9 mouse cellular contexts compared by ENCODE assay signal in the genomic region with DNA sequence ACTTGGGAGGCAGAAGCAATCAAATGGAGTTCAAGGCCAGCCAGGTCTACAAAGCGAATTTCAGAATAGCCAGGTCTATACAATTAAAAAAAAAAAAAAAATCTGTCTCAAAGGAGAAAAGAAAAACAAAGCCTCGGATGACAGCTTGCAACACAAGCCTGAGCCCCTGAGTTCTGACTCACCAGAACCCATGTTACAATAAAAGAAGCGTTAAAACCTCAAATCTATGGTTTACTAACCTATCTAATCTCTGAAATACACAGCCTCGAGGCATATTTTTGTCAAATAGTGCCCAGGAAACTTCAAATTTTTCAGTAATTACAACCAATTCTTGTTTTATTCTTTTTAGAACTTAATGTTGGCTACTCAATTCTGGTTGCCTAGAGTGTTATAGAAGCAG. TPM values are rescaled to one million over a fixed set of nuclear protein-coding genes. Genes with fewer than 3 reads are reported as not detected.
DNase-seq lines count a peak whose midpoint lies in the region; ATAC-seq and TF ChIP-seq lines count a peak whose summit lies in the region.
"Had no signal": no experiment of that assay in that cellular context is flagged by ENCODE, and none has a peak within 500 bp of the region (broad histone marks: within the 10 kb centered on the region; RNA-seq: fewer than 3 reads in every experiment).

No protein-coding gene starts in this region.

- H3K9me3 ChIP-seq in kidney, embryonic 14.5 days (ENCODE audit: control insufficient read depth, low read length): no peaks in the 10 kb centered on the region
- no peaks in the 10 kb centered on the region for H3K9me3 ChIP-seq in forebrain, postnatal 0 days (ENCODE audit: low read length)
- no peaks in the 10 kb centered on the region for H3K9me3 ChIP-seq in midbrain, embryonic 14.5 days (ENCODE audit: control insufficient read depth, low read length)

- no peak for TF ChIP-seq CTCF in forebrain, postnatal 0 days (IDR thresholded peaks at IDR 0.05; ENCODE audit: low read depth)

- H3K4me3 ChIP-seq in kidney, embryonic 14.5 days (ENCODE audit: low read length): no peak overlapping the region
- peak overlapping the region; percentile 98; the same call in 1 of the 2 replicates for H3K4me3 ChIP-seq in forebrain, postnatal 0 days (ENCODE audit: low read depth, low read length)
- no peak overlapping the region for H3K4me3 ChIP-seq in midbrain, embryonic 14.5 days (replicated peaks; ENCODE audit: low read depth, low read length)

- no peaks in the 10 kb centered on the region for H3K36me3 ChIP-seq in kidney, embryonic 14.5 days (ENCODE audit: control insufficient read depth, insufficient read depth, low read length)
- H3K36me3 ChIP-seq in forebrain, postnatal 0 days (ENCODE audit: insufficient read depth): no peaks in the 10 kb centered on the region
- H3K36me3 ChIP-seq in midbrain, embryonic 14.5 days (ENCODE audit: control insufficient read depth, insufficient read depth, low read length): no peaks in the 10 kb centered on the region

- DNase-seq in adrenal gland, postnatal 14 days: peak; percentile 6
- DNase-seq in adrenal gland, postnatal 10 days: no peak
- DNase-seq in kidney, postnatal 4 days: no peak
- no peak for DNase-seq in forebrain, postnatal 0 days
- no peak for DNase-seq in midbrain, embryonic 14.5 days
- DNase-seq in urinary bladder, adult 18-20 months (ENCODE audit: low spot score in 2 of 2): no peak
- DNase-seq: right cerebral cortex, postnatal 25 days had no signal

- 50% methylated on average over 4 of the region's 4 CpGs for WGBS in kidney, embryonic 14.5 days
- WGBS in forebrain, postnatal 0 days: 53% methylated on average over 4 of the region's 4 CpGs
- WGBS in midbrain, embryonic 14.5 days: 62% methylated on average over 4 of the region's 4 CpGs

- no peak overlapping the region for H3K9ac ChIP-seq in kidney, embryonic 14.5 days (ENCODE audit: low read depth, low read length)
- H3K9ac ChIP-seq in forebrain, postnatal 0 days: no peak overlapping the region
- no peak overlapping the region for H3K9ac ChIP-seq in midbrain, embryonic 14.5 days (replicated peaks; ENCODE audit: low read length)

- H3K27ac ChIP-seq in kidney, embryonic 14.5 days (ENCODE audit: low read depth, low read length): no peak overlapping the region
- H3K27ac ChIP-seq in forebrain, postnatal 0 days (ENCODE audit: low read depth, low read length): no peak overlapping the region
- H3K27ac ChIP-seq in midbrain, embryonic 14.5 days (replicated peaks; ENCODE audit: low read depth, low read length): no peak overlapping the region

- no peaks in the 10 kb centered on the region for H3K27me3 ChIP-seq in kidney, embryonic 14.5 days (ENCODE audit: control insufficient read depth, insufficient read depth, low read length)
- no peaks in the 10 kb centered on the region for H3K27me3 ChIP-seq in forebrain, postnatal 0 days (ENCODE audit: insufficient read depth, low read length)
- no peaks in the 10 kb centered on the region for H3K27me3 ChIP-seq in midbrain, embryonic 14.5 days (ENCODE audit: control insufficient read depth, insufficient read depth, low read length)

- H3K4me1 ChIP-seq in kidney, embryonic 14.5 days (ENCODE audit: control insufficient read depth, insufficient read depth, low read length): no peaks in the 10 kb centered on the region
- H3K4me1 ChIP-seq in forebrain, postnatal 0 days (ENCODE audit: insufficient read depth): no peaks in the 10 kb centered on the region
- H3K4me1 ChIP-seq in midbrain, embryonic 14.5 days (ENCODE audit: control insufficient read depth, insufficient read depth, low read length): 0 out of 2 replicates have a peak, but pooled peaks cover 11% of the 10 kb centered on the region

- peak overlapping the region; percentile 91; the same call in 1 of the 2 replicates for H3K4me2 ChIP-seq in kidney, embryonic 14.5 days (replicated peaks; ENCODE audit: low read depth, low read length)
- peak overlapping the region; percentile 85; the same call in 1 of the 2 replicates for H3K4me2 ChIP-seq in forebrain, postnatal 0 days (ENCODE audit: low read depth)
- H3K4me2 ChIP-seq in midbrain, embryonic 14.5 days (ENCODE audit: low read length): peak overlapping the region; percentile 56

- ATAC-seq in kidney, embryonic 14.5 days (ENCODE audit: low FRiP score, low TSS enrichment): no peak
- no peak for ATAC-seq in forebrain, postnatal 0 days
- no peak for ATAC-seq in midbrain, embryonic 14.5 days (ENCODE audit: low FRiP score, low TSS enrichment)
- ATAC-seq in monocyte, adult 5-6 weeks (replicated peaks; ENCODE audit: insufficient number of reproducible peaks, low FRiP score, low TSS enrichment, poor library complexity, severe bottlenecking): no peak

RNA-seq across cellular contexts. Expression of gene Kdm7a, which starts 2.1 kb away (rescaled TPM):
- 17.0 and 19.5 TPM in 2 replicates for total RNA-seq in adrenal gland, postnatal 14 days (2021)
- 10 to 100 TPM; 16.7 to 17.1 TPM for total RNA-seq in adrenal gland, postnatal 10 days (2021)
- 5.2 and 7.9 TPM in 2 replicates for polyA plus RNA-seq in kidney, embryonic 14.5 days (2014; fragmentation: Nextera tagmentation; extraction: Ambion mirVana)
- total RNA-seq in forebrain, postnatal 0 days (2014; rRNA removed): 7.0 and 9.8 TPM in 2 replicates
- 0.83 and 1.5 TPM in 2 replicates for polyA plus RNA-seq in forebrain, postnatal 0 days (2015; fragmentation: Nextera tagmentation; extraction: Ambion mirVana)
- polyA plus RNA-seq in midbrain, embryonic 14.5 days (2014; fragmentation: Nextera tagmentation; extraction: Ambion mirVana): 6.4 and 10.7 TPM in 2 replicates
- 102 to 109 TPM (median 106 TPM) in 3 replicates for total RNA-seq in monocyte, adult 5-6 weeks (2017)
